Mouse (Mus musculus) A20 (cell line): ENCODE measurements around the gene Spsb3.

Experiments
- DNase-seq: peaks from one replicate; pipeline ENCODE4 v3.0.0-alpha.2; 2011; ENCODE audit warnings: low read depth, low spot score

The Spsb3 gene

GRCm38 (mm10) chr17:24896241-24896992 is 10.0 kb downstream of the Spsb3 start, which contains the start of gene Nme3:
Nme3 (plus strand) TSS chr17:24896500.
- DNase-seq, result peak; percentile 89

GRCm38 (mm10) chr17:24896993-24897269 is 10.5 kb downstream of the Spsb3 start:
- DNase-seq, result no peak

- no peak for DNase-seq
Measured at GRCm38 (mm10) chr17:24897600-24897999, 11.2 kb downstream of the Spsb3 start.

- DNase-seq, result no peak
Measured at GRCm38 (mm10) chr17:24898041-24898854, 11.8 kb downstream of the Spsb3 start.

- DNase-seq, result no peak
Measured at GRCm38 (mm10) chr17:24899153-24899552, 12.7 kb downstream of the Spsb3 start.

DNA sequence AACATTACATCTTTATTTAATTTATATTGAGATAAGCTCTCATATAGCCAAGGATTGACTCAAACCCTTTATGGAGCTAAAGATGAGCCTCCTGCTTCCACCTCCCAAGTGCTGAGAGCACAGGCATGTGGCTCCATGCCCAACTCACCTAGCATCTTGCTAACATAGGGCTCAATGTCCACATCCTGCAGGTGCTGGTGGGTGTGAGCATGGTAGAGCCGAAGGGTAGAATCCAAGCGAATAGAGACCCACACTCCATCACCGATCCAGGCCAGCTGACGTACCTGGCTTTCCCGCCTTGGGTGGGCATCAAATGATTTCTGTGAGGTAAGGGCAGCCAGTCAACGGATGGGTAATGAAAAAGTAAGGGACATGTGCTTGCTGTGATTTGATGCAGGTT is 13.6 kb downstream of the Spsb3 start:
- DNase-seq, result no peak

- DNase-seq, result no peak
Measured at GRCm38 (mm10) chr17:24902124-24902523, 15.7 kb downstream of the Spsb3 start.

DNA sequence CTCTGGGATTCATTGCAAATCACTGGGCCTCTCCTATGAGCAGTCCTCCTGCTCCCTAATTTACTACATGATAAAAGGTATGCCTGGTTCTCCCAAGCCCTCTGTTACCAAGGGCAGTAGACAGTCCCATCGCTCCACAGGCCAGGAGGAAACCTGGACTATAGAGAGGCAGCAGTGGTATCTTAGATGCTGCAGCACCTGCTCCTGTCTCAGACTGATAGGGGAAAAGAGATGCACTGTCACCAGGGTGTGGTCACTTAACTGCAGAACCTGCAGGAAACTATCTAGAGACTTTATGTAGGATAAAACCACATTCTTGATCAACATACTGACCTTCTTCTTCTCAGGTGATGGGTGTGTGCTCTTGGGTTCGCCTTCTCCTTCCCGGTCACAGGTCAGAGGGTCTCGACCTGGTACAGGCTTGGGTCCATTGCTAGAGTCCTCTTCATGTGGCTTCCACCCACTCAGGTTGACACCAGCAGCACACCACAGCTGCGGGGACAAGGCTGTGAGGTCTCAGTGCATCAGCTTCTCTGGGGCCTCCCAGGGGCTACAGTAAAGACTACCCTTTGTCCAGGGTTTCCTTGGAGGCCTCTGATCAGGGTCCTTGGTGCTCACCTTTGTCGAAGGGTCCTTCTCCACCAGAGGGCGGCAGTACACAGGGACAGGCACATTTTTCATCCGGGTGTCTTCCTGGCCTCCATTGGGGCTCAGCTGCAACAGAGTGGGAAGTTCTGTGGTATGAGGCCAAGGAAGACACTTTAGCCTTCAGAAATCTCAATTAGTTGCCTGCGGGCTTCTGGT is 16.4 kb downstream of the Spsb3 start:
- DNase-seq, result peak; percentile 33

- no peak for DNase-seq
Measured at GRCm38 (mm10) chr17:24903767-24904166, 17.3 kb downstream of the Spsb3 start.

DNA sequence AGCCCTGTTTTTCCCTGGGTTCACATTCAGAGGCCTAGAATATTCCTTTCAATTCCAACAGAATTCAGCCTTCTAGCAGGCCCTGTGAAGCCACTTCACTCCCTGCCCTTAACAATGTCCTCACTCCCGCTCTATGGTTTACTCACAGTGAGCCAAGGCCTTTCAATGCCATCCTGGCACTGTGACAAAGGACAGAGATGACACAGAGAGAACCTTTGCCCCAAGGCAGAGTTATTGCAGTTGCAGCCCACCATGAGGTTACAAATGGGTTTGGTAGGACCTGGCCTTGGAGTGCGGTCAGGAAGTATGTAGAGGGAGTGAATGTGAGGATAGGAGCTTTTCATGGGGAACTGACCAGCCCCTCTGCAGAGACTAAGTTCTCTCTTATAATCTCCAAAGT is 21.1 kb downstream of the Spsb3 start:
- DNase-seq, result no peak

DNA sequence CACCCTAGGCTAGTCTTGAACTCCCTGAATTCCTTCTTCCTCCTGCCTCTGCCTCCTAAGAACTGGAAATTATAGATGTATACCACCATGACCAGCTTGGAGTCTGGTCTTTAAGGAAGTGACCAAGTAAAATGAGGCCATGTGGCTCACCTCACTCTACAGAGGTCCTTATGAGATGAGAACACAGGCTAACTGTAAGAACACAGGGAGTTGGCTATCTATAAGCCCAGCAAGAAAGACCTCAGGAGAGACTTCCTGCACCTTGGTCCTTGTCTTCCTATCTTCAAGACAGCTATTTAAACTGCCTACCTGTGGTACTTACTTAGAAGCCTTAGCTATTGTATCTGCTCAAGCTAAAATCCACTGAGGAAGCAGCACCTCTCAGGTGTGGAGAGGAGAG is 27.5 kb downstream of the Spsb3 start:
- DNase-seq, result no peak

DNA sequence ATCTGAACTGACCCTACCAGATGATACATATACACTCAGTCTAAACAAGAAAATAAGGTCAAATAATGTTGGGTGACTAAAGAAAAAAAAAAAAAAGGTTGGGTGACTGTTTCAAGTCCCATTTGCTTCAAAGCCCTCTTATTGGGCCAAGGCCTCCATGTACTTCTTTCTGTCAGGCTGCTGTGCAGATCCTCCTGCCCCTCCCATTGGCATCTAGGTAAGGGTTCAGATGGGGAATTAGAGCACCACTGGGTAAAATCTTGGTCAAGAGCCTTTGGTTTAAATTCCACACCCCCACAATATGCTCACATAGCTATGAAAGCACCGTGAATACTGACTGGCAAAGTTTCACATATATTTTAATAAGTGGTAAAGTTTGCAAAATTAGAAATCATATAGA is 36.8 kb downstream of the Spsb3 start:
- no peak for DNase-seq

- no peak for DNase-seq
Measured at GRCm38 (mm10) chr17:24929506-24929905, 43.1 kb downstream of the Spsb3 start.

GRCm38 (mm10) chr17:24932431-24932830 is 46.0 kb downstream of the Spsb3 start:
- DNase-seq, result no peak

DNA sequence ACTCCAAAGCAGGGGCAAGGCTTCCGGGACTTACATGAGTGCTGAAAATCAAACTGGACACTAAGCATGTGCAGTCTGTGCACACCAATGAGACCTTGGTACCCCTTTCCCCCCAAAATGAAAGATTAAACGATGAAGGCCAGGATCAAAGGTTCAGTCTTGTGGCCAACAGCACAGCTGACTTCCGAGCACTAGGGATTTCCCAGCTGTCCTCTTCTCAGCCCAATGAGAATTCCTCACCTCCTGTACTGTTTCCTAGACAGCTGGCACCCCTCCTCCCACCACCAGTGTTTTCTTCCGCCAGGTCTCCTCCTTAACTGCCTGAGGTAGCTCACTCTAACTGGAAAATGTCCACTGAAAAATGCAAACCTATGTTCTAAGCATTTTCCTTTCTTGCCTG is 46.7 kb downstream of the Spsb3 start:
- DNase-seq, result no peak

GRCm38 (mm10) chr17:24934926-24935325 is 48.5 kb downstream of the Spsb3 start:
- no peak for DNase-seq

DNA sequence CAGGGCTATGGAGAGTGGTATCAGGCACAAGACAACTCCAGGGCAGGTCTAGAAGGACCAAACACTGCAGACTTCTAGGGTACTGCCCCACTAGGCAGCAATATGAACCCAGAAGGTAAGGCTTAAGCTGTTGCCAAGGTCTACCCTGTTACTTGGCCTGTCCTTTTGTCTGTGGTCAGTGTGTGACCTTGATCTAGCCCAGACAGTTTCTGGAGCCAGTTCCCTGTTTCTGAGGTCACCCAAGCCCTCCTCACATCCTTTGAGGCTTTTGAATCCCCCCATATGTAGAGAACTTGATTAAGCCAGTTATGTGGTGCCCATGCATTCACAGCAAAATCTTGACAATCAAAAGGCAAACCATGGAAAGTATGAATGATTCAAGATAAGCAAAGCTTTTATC is 49.2 kb downstream of the Spsb3 start:
- DNase-seq, result no peak

- peak; percentile 97 for DNase-seq
Measured at GRCm38 (mm10) chr17:24936259-24937237, 50.1 kb downstream of the Spsb3 start, which contains the start of gene Mapk8ip3. Mapk8ip3 (minus strand) TSS chr17:24936977.

DNA sequence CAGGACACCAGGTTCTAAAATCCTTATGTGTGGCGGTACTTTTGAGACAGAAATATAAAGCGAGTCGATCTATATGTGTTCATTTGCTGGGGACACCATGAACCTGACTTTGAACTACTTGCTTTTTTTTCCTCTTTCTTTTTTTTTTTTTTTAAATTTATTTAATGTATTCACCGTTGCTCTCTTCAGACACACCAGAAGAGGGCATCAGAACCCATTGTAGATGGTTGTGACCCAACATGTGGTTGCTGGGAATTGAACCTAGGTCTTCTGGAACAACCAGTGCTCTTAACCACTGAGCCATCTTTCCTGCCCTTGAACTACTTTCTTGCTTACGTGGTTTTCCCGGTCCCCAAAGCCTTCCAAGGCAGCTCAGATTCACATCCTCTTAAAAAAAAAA is 50.8 kb downstream of the Spsb3 start:
- DNase-seq, result no peak
